Mouse (Mus musculus): Measurements from ENCODE around the gene Pde3a. TPM values are rescaled to one million over a fixed set of nuclear protein-coding genes. Genes with fewer than 3 reads are reported as not detected.
"Not testable (repeated sequence)": the region's sequence is repeated elsewhere in the genome, so short reads cannot be mapped to it uniquely, and the experiment has no call there.

Pde3a gene
- polyA plus RNA-seq, 1 experiment: 2.1 TPM

DNA sequence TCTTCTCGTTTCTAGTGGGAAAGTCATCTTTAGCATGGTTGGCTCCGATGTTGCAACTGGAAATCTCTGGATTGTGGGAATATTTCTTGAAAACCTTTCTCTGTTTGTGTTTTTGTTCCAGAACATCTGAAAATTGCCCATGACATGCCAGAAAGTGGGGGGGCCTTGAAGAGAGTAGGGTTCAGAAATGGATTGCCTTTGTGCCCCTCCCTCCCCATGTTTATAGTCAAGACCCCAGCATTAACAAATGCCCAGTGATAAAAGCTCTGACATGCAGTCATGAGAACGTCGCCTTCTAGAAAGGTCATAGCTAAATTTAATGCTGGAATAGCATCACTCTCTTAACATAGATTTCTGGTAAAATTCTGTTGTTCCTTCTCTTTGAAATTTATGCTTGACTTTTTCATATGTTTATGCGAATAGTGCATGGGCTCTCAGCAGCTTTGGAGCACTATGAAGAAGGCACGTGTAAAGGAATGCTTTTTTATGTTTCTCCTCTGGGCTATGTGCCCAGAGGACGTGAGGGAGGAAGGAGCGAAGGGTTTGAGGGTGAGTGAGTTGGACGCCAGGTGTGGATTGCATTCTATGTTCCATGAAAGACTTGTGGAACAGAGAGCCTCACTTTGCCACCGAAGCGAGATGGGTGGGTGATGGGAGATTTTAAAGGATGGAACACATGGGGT lies 19.0 kb downstream of the Pde3a start:
- no peak for DNase-seq (ENCODE audit: low read depth)

DNA sequence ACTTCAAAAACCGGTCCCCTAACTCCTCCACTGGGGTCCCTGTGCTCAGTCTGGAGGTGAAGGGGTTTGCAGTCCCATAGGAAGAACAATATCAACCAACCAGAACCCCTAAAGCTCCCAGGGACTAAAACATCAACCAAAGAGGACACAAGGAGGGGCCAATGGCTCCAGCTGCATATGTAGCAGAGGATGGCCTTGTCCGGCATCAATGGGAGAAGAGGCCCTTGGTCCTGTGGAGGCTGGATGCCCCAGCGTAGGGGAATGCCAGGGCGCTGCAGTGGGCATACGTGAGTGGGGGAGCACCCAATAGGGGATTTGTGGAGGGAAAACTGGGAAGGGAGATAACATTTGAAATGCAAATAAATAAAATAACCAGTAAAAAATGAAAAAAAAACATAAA lies 19.8 kb downstream of the Pde3a start:
- DNase-seq (ENCODE audit: low read depth): no peak

DNA sequence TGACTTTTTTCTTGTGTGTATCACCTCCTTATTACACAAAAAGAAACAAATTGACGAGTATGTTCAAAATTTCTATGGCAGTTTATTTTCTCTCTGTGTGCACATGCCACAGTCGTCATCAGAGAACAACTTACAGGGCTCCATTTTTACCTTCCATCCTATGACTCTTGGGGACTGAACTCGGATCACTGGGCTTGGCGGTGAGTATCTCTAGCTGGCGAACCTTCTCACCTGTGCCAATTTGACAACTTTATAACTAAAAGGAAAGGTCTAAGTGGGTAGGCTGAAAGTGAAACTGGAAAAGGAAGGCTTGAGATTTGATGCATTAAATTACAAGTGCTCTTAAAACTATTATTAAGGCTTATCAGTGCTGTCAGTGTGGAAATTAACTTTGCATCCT lies 22.1 kb downstream of the Pde3a start:
- DNase-seq (ENCODE audit: low read depth): no peak

DNA sequence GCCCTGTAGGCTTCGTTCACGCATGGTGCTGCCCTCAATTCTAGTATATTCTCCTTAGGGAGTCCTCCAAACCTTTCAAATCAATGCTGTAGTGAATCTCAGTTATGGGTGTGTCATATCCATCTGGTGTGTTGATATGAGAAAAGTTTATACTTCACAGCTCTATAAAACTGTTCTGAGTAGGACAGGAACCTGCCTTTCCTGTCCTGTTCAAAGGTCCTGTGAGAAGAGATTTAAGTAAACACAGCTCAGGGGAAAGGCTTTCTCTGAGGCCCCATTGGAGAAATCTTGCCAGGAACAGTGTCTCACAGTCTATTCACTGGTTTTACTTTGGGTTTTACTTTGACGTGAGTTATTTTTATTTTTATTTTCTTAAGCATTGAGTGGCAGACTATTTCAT lies 22.5 kb downstream of the Pde3a start:
- no peak for DNase-seq (ENCODE audit: low read depth)

DNA sequence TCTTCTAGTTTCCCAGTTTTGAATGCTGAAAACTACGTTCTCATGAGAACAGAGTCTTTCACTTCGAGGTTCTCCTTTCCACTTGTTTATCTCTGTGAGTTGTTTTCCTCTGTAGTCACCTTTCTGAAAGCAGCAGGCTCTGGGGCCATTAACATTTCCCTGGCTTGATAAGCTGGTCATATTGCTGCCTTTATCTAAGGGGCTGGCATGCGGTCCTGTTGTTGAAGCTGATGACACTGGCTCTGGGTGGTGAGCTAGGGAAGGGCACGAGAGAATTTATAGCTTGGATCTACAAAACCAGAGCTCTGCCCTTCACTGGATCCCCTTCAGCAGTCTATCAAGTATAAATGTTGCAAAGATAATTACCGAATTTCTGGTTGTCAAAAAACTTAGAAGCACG lies 24.6 kb downstream of the Pde3a start:
- no peak for DNase-seq (ENCODE audit: low read depth)

DNA sequence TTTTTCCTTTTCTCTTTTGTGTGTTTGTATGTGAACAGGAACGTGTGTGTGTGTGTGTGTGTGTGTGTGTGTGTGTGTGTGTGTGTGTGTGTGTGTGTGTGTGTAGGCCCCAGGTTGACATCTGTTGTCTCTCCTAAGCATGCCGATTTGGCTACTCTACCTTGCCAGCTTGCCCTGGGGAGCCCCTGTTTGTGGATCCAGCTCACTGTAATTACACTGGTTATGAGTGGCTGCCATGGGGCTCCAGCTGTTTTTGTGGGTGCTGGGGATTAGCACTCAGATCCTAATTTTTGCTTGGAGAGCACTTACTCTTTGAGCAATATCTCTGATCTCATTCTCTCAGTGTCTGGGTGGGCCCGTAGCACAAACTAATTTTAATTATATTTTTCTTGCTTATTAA lies 32.6 kb downstream of the Pde3a start:
- no peak for DNase-seq (ENCODE audit: low read depth)

DNA sequence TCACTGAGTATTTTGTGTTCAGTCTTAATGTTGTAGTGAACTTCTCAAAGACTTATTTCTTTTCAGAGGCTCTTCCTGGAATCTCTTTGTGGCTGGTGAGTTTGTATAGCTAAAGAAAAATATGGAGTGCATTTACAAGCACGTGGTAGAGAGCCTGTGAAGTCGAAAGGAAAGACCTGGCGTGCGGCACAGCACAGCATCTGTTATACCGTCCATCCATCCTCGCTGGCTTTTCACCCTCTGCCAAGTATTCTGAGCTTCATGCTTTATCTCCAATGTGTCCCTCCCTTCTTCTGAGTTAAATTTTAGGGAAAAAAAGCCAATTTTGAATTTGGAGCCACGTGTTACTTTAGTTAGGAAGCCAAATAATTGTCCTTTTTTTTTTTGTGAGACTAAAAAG lies 33.7 kb downstream of the Pde3a start:
- no peak for DNase-seq (ENCODE audit: low read depth)

DNA sequence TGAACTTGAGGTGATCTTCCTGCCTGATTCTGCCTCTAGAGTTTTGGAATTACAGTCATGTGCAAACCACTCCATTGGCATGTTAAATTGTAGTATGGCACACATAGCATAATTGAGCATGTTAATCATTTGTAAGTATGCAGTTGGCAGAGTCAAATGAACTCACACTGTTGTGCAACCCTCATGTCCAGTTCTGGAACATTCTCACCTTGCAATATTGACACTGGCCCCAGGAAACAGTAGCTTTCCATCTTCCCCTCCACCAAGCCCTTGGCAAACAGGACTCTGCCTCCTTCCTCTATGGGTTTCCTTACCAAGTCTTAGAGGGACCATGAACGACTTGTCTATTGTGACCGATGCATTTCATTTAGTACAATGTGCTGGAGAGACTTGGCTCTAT lies 42.1 kb downstream of the Pde3a start:
- DNase-seq (ENCODE audit: low read depth): no peak

DNA sequence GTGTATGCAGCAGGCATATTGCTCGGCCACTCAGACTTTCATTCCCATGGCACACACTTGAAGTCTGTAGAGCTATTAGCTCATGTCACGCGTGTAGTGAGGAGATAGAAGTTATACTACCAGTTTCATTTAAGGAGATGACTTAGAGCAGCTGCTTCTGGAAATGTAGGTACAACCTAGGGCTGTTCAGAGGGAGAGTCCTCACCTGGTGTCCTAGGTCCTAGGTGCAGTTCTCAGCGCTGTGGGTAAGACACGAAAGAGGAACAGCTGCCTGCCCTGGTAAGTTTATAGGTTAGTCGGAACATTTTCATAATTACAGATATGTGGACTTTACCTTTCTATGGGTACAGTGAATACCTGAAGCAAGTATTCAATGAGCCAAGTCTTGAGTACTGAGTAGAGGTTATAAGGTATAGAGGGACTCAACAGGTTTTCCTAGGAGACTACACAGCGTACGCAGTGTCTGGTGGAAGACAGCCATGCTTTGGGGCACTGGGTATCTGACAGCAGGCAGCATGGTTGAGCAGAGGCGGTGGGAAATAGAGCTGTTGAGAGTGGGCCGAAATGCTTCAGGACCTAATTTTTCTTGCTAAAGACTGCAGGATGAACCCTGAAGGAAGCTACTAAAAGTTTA lies 43.9 kb downstream of the Pde3a start:
- no peak for DNase-seq (ENCODE audit: low read depth)

DNA sequence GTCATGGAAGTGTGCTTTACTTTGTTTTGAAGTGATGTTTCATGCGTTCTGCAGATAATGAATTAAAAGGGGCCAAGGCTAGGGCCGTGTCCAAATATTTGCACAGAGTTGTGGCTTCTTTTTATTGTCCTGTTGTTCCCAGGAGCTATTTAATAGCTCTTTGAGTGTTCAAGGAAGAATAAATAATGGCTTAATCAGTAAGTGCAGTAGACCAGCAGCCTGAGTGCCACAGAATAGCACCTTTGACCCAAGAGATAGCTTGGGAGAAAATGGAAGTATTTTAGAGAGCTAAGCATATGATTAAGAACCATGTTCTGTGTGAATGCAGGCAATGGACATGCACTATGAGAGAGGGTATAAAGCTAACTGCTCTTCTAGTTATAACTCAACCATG lies 44.4 kb downstream of the Pde3a start:
- DNase-seq (ENCODE audit: low read depth): no peak

DNA sequence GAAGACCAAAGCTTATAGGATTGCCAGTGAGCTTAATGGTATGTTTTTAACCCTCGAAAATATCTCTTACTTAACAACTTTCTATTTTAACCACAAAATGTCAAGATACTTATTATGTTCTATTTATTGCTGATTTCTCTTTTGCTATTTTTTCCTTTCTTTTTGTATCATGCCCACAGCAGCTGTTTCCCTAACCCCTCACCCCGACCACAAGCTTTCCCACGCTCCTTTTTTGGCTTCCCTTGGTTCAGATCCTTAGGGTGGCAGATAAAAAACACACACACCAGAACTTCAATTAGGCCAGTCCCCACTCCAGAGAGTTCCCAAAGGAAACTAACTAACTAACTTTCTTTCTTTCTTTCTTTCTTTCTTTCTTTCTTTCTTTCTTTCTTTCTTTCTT lies 46.2 kb downstream of the Pde3a start:
- DNase-seq (ENCODE audit: low read depth): no peak

DNA sequence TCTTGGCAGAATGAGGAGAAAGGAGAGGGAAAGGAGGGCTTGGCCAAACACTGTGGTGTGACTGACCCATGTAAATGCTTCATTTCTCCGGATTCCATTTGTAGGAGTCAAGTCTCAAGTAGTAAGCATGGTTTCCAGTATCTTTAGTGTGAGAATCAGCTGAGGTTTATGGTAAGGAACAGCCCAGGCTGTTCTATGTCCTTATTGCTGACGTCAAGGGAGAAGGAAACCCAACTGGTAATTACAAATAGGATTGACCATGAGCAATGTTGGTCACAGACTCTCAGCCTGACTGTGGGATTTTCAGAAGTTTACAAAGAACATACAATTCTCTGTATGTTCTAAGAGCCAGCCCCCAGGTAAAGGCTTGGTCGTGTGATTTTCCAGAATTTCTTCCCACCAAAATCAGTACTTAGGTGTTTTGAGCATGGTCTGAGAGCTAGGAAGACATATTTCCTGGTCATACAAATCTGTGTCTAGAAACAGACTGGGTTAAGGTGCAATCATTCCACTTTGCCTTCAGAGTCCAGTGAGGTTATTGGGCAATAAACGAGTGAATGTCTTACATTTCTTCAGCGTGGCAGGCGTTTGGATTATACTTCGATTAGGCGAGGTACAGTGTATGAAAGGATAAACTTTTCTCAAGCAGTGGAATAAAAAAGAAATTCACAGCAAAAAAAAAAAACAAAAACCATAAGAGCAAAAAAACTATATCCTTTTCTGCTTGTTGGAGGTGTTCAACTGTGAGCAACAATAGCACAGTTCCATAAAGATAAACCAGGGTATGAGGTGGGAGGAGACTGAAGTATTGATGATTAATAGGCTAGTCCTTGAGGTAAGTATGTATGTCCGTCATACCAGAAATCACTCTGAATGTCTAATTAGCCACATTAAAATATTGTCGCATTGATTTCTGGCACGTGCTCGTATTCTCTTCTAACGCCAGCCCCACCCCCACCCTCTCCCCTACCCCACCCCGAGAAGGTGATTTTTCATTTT lies 53.0 kb downstream of the Pde3a start:
- DNase-seq (ENCODE audit: low read depth): no peak

DNA sequence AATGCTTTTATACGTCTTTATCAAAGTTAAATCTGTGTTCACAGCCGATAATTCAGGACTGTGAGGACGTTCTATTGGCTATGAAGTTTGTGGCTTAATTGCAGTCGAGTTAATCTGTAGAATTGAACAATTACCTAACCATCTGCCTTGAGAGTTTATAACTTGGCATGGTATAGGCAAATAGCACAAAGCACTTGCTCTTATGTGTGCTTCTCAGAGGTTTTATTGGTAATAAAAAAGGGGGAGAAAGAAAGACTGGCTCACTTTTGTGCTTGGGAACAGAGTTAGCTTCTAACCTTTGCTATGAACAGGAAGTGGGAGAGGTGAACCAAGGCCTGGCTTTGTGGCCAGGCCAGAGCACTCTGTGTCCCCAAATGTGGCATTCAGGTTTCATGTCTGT lies 53.8 kb downstream of the Pde3a start:
- DNase-seq (ENCODE audit: low read depth): no peak

DNA sequence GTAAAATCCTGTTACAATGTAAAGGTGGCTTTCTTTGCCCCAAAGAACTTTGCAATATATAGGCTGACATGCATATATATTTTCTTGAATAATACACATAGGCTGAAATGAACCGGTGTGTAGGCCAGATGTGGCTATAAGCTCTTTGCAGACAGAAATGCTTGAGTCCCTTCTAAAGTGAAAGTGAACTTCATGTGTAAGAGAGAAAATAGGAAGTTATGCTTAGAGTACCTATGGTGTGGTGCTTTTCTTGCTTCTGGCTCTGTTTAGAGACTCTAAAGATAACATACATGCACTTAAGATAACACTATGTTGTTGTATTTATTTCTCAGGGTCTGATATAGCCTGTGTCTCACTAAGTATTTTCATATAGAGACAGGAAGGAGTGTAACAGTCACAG lies 58.3 kb downstream of the Pde3a start:
- DNase-seq (ENCODE audit: low read depth): no peak

DNA sequence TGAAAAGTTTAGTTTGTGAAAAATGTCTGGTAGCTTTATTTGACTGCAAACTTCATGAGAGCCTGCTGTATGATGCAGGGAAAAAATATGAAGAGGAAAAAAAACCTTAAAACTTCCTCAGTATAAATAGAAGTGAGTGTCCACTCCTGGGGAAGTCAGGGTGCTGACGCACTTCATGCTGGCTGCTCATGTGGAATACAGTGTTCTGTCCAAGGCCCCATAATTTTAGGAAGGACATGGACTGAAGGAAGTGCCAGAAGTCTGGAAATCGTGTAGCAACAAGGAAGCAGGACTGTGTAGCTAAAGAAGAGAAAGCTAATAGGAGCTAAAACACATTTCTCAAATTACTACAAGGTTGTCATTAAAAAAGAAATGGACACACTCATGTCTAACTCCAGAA lies 59.4 kb downstream of the Pde3a start:
- DNase-seq (ENCODE audit: low read depth): no peak

DNA sequence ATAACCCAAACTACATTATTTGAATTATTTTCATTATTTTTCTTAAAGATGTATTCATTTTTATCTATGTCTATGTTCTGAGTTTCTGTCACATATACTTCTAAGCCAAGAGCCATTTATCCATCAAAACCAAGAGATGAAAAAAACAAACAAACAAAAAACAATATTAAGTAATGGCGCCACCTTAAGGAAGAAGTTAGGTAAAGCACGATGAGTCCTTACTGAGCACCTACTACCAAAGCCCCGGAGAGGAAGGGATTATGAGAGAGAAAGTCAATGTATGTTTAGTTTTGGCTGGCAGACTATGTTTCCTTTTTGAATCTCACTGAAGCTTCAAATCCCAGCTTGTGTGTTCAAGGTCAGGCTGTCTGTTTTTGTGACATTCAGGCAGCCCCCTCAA lies 60.8 kb downstream of the Pde3a start:
- DNase-seq (ENCODE audit: low read depth): no peak

DNA sequence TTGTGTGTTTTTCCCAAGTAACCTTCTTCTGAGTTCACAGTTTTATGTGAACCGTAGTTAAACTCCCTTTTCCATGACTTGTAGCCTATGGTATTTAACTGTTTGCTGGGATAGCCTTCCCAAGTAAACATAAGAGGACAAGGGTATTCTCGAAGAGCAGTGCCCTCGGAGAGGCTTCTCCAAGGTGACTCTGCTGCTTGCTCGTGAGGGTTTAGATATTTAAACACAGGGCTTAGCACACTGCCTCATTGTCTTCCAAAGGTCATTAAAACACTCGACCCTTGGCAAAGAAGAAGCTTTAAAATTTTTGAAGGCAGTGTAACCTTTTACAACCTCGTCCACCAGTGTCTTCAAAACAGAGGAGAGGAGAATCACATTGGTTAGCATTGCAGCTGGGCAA lies 61.3 kb downstream of the Pde3a start:
- DNase-seq (ENCODE audit: low read depth): no peak

DNA sequence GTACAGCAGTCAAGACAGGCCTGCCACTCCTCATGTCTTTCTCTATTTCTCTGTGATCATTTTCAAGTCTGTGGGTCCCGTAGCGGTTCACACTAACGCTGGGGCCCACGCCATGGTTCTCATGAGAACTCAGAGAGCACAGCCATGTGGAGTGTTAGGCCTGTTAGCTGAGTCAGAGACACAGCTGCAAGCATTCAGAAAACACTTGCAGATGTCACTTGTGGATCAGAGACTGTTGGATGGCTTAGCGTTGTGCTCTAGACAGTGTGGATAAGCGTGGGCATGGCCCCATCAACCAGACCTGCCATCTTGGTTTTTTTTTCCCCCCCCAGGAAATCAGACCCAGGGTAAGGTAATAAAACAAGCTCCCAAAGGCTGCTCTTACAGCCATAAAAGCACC lies 62.5 kb downstream of the Pde3a start:
- DNase-seq (ENCODE audit: low read depth): no peak

DNA sequence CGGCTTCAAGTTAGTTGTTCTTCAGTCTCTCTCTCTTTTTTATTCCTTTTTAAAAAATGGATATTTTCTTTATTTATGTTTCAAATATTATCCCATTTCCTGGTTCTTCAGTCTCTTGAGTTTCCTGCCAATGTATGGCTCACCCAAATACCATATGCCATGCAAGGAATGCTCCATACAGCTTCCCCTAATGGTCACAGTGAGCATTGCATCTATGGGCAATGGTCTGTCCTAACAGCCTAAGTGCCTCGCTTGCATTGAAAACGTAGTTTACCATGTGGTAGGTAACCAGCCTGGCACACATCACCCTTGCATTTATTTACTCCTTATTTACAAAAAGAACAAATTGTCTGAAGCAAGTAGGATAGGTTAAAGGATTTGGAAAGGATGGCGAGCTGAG lies 64.0 kb downstream of the Pde3a start:
- no peak for DNase-seq (ENCODE audit: low read depth)

DNA sequence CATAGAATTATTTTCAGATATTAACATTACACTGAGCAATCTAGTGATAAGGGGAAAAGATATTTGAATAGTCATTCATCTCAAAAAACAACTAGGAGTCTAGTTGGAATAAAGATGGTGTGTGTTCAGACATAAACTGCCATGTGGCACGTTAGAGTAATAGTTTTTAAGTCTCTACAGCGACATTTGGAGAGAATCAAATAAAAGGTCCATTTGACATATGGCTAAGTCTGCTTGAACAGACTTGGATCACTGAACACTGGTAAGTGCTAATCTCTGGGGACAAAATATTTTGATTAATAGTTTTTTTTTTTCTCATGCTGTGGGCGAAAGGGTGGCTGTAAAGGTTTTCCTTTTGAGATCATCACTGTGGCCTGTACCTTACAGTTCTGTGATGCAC lies 69.4 kb downstream of the Pde3a start:
- DNase-seq (ENCODE audit: low read depth): no peak

DNA sequence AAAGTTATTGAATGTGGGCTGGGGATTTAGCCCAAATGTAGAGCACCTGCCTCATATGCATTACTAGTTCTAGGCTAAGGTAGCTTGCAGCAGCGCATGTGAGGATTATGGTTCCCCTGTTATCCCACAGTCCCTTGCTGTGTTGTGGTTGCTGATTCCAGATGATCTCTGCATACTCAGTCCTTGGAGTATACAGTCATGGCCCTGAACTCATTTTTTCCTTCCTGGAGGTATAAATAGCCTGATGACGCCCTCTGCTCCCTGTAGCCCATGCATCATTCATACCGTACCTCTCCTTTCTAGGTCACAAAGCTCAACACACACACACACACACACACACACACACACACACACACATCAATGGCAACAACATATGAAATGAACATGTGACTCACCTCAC lies 72.2 kb downstream of the Pde3a start:
- DNase-seq (ENCODE audit: low read depth): no peak

DNA sequence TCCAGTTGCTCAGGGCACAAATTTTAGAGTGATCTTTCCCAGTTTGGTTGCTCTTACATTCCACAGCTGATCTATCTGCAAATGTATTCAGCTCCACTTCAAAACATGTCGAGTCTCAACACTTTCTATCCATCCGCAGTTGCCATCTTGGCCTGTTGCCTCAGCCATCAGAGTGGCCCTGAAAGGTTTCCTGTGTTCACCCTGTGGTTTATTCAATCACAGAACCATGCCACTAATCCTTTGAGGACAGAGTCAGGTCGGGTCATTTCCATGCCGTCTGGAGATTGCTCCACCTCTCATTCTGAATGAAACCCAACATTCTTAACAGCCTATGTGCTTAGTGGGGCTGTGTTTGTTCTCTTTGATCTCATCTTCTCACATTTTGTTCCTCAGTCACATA lies 73.9 kb downstream of the Pde3a start:
- no peak for DNase-seq (ENCODE audit: low read depth)

DNA sequence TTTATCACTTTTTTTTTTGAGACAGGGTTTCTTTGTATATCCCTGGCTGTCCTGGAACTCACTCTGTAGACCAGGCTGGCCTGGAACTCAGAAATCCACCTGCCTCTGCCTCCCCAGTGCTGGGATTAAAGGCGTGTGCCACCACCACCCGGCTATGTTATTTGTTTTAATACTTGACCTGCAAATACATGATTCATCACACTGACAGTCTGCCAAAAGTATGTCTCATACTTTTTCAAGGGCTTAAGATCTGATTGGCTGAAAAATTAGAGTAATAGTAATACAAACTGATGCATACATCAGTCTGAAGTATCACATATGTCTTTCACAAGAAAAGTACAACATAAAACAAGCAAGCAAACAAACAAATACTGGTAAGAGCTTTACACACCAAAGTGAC lies 78.1 kb downstream of the Pde3a start:
- not testable (repeated sequence) for DNase-seq (ENCODE audit: low read depth)

Data from gonadal fat pad, adult 2 months (tissue).